Comparison of ENCODE assay signal across 10 mouse cellular contexts in genomic region chr3:129553173-129553572, GRCm38 (mm10). TPM values are rescaled to one million over a fixed set of nuclear protein-coding genes. Genes with fewer than 3 reads are reported as not detected.
DNase-seq lines count a peak whose midpoint lies in the region; ATAC-seq and TF ChIP-seq lines count a peak whose summit lies in the region.
"Had no signal": no experiment of that assay in that cellular context is flagged by ENCODE, and none has a peak within 500 bp of the region (broad histone marks: within the 10 kb centered on the region; RNA-seq: fewer than 3 reads in every experiment).

No protein-coding gene starts in this region.

- H3K9ac ChIP-seq in MEL (ENCODE audit: control insufficient read depth, low read depth, low read length, poor library complexity, severe bottlenecking) = peak overlapping the region; percentile 25; the same call in 1 of the 2 replicates
- no peak overlapping the region for H3K9ac ChIP-seq in liver, embryonic 13.5 days

- peak; percentile 80 for ATAC-seq in liver, embryonic 13.5 days (ENCODE audit: low read depth)
- ATAC-seq: Patski had no signal

- no peaks in the 10 kb centered on the region for H3K27me3 ChIP-seq in MEL (ENCODE audit: control insufficient read depth in 1 of 2, insufficient read depth in 2 of 2, low read length in 2 of 2)
- no peaks in the 10 kb centered on the region for H3K27me3 ChIP-seq in liver, embryonic 13.5 days
- no peaks in the 10 kb centered on the region for H3K27me3 ChIP-seq in spleen, adult 2 months (ENCODE audit: control insufficient read depth, insufficient read depth, low read length)
- H3K27me3 ChIP-seq: Patski had no signal

- H3K9me3 ChIP-seq in MEL (replicated peaks; ENCODE audit: insufficient read depth, low read length) = no peaks in the 10 kb centered on the region
- H3K9me3 ChIP-seq in liver, embryonic 13.5 days (replicated peaks) = no peaks in the 10 kb centered on the region

- 20% methylated on average over 9 of the region's 9 CpGs for WGBS in liver, embryonic 13.5 days (ENCODE audit: insufficient replicate concordance)
- 5% methylated on average over 9 of the region's 9 CpGs for WGBS in spleen, adult 2 months

- peak; percentile 48 to 60 for DNase-seq in B cell, adult 2 months
- DNase-seq in MEL (ENCODE audit: low read depth, low spot score) = peak; percentile 84
- peak; percentile 36 for DNase-seq in liver, embryonic 13.5 days
- DNase-seq in spleen, adult 2 months (ENCODE audit: low read depth in 1 of 2, low spot score in 2 of 2) = peak; percentile 57 to 68
- DNase-seq in layer of hippocampus, adult 18-20 months (ENCODE audit: low spot score in 2 of 2) = no peak
- no peak for DNase-seq in left cerebral cortex, adult 9 months (ENCODE audit: low spot score in 2 of 2)
- no peak for DNase-seq in cerebellum, adult 9-10 months
- DNase-seq in left cerebral cortex, postnatal 36 days (ENCODE audit: low spot score in 2 of 2) = no peak
- DNase-seq: gastrocnemius, postnatal 36 days had no signal

- peaks cover 8 to 9% of the 10 kb centered on the region in 2 experiments; a peak in 3 of 4 replicates for H3K4me1 ChIP-seq in MEL (ENCODE audit: control insufficient read depth in 1 of 2, insufficient read depth in 2 of 2, low read length in 2 of 2)
- peaks cover 60% of the 10 kb centered on the region for H3K4me1 ChIP-seq in liver, embryonic 13.5 days (replicated peaks)
- H3K4me1 ChIP-seq in spleen, adult 2 months (ENCODE audit: control insufficient read depth, insufficient read depth, insufficient read length) = peaks cover 9% of the 10 kb centered on the region; the same call in 1 of the 2 replicates

- peak in 1 of 2 experiments; percentile 44; a peak in 1 of 4 replicates for TF ChIP-seq EP300 in MEL (IDR thresholded peaks at IDR 0.05; ENCODE audit: low read depth in 1 of 2, low read length in 2 of 2)

- H3K4me2 ChIP-seq in liver, embryonic 13.5 days = peak overlapping the region; percentile 34

- H3K36me3 ChIP-seq in MEL (ENCODE audit: control insufficient read depth in 1 of 2, insufficient read depth in 2 of 2, low read length in 2 of 2) = peaks cover 0 to 11% of the 10 kb centered on the region in 2 experiments; a peak in 3 of 4 replicates
- H3K36me3 ChIP-seq in liver, embryonic 13.5 days = peaks cover 3% of the 10 kb centered on the region; the same call in 1 of the 2 replicates
- H3K36me3 ChIP-seq in spleen, adult 2 months (ENCODE audit: control insufficient read depth, insufficient read depth, low read length) = no peaks in the 10 kb centered on the region

- TF ChIP-seq CTCF in MEL (IDR thresholded peaks at IDR 0.05 in 2 of 3, conservative IDR thresholded peaks at IDR 0.05 in 1 of 3; ENCODE audit: control insufficient read depth in 1 of 3, insufficient read depth in 1 of 3, low read depth in 2 of 3, low read length in 3 of 3, poor library complexity in 1 of 3, severe bottlenecking in 1 of 3) = no peak
- no peak for TF ChIP-seq CTCF in spleen, adult 2 months (IDR thresholded peaks at IDR 0.05; ENCODE audit: extremely low read depth, insufficient read depth, insufficient read length, insufficient replicate concordance)

- no peak overlapping the region; a peak in 1 of 4 replicates for H3K4me3 ChIP-seq in MEL (ENCODE audit: control insufficient read depth in 1 of 2, insufficient read depth in 1 of 2, low read depth in 2 of 2, low read length in 2 of 2)
- H3K4me3 ChIP-seq in liver, embryonic 13.5 days (replicated peaks) = no peak overlapping the region
- H3K4me3 ChIP-seq in spleen, adult 2 months (ENCODE audit: extremely low read depth, insufficient read depth, insufficient read length) = peak overlapping the region; percentile 16; the same call in 1 of the 2 replicates

- peak overlapping the region; percentile 35 for H3K27ac ChIP-seq in MEL (ENCODE audit: control insufficient read depth, low read depth, low read length)
- no peak overlapping the region for H3K27ac ChIP-seq in liver, embryonic 13.5 days
- H3K27ac ChIP-seq in spleen, adult 2 months (ENCODE audit: insufficient read depth, low read length) = 0 out of 2 replicates have a peak overlapping the region, but pooled peaks have one; percentile 0

- intact Hi-C loops in left cerebral cortex, postnatal 36 days (cut with DNase I) = no loop called here

- TF ChIP-seq RAD21 in MEL (IDR thresholded peaks at IDR 0.05; ENCODE audit: low read depth, low read length) = no peak

- no peak; a peak in 1 of 4 replicates for TF ChIP-seq POLR2A in MEL (IDR thresholded peaks at IDR 0.05; ENCODE audit: control insufficient read depth in 1 of 2, insufficient read depth in 1 of 2, low read depth in 1 of 2, low read length in 2 of 2, poor library complexity in 1 of 2)
- peak; percentile 59 for TF ChIP-seq POLR2A in spleen, adult 2 months (IDR thresholded peaks at IDR 0.05; ENCODE audit: low read depth, low read length)

- peaks cover 2% of the 10 kb centered on the region; the same call in 1 of the 2 replicates for H3K79me2 ChIP-seq in MEL (ENCODE audit: control insufficient read depth, insufficient read depth, low read length, poor library complexity)

TF ChIP-seq in MEL, 35 proteins besides CTCF, POLR2A, EP300 and RAD21:
- TF ChIP-seq RCOR1 (IDR thresholded peaks at IDR 0.05; ENCODE audit: low read depth, low read length) (0 out of 2 replicates have a peak, but pooled peaks have one; percentile 18), TBP (IDR thresholded peaks at IDR 0.05; ENCODE audit: low read depth, low read length) (0 out of 2 replicates have a peak, but pooled peaks have one; percentile 38), TCF12 (IDR thresholded peaks at IDR 0.05; ENCODE audit: low read depth, low read length) (peak; percentile 45; the same call in 1 of the 2 replicates), ZNF384 (IDR thresholded peaks at IDR 0.05; ENCODE audit: low read depth, low read length) (peak; percentile 80), ZKSCAN1 (IDR thresholded peaks at IDR 0.05; ENCODE audit: low read depth, low read length) (no peak), ETS1 (IDR thresholded peaks at IDR 0.05; ENCODE audit: low read depth, low read length) (peak; percentile 62; the same call in 1 of the 2 replicates), MEF2A (IDR thresholded peaks at IDR 0.05; ENCODE audit: extremely low read depth, insufficient replicate concordance, low read depth, low read length, poor library complexity, severe bottlenecking) (no peak), MYC (IDR thresholded peaks at IDR 0.05; ENCODE audit: low read depth, low read length) (0 out of 2 replicates have a peak, but pooled peaks have one; percentile 43), MAX (IDR thresholded peaks at IDR 0.05; ENCODE audit: low read length) (peak; percentile 57; the same call in 1 of the 2 replicates), BHLHE40 (IDR thresholded peaks at IDR 0.05; ENCODE audit: borderline replicate concordance, low read depth, low read length) (peak; percentile 95), TAL1 (IDR thresholded peaks at IDR 0.05; ENCODE audit: low read length) (no peak), CHD1 (IDR thresholded peaks at IDR 0.05; ENCODE audit: low read depth, low read length) (no peak), HCFC1 (IDR thresholded peaks at IDR 0.05; ENCODE audit: low read depth, low read length) (0 out of 2 replicates have a peak, but pooled peaks have one; percentile 36), JUND (IDR thresholded peaks at IDR 0.05; ENCODE audit: low read depth, low read length) (no peak), SMC3 (IDR thresholded peaks at IDR 0.05; ENCODE audit: low read depth, low read length) (no peak; the same call in 1 of the 2 replicates), UBTF (IDR thresholded peaks at IDR 0.05; ENCODE audit: borderline replicate concordance, insufficient read depth, low read depth, low read length) (0 out of 2 replicates have a peak, but pooled peaks have one; percentile 44), ELF1 (IDR thresholded peaks at IDR 0.05; ENCODE audit: low read depth, low read length) (peak; percentile 64), MAZ (IDR thresholded peaks at IDR 0.05; ENCODE audit: low read depth, low read length) (peak; percentile 56; the same call in 1 of the 2 replicates), MXI1 (IDR thresholded peaks at IDR 0.05; ENCODE audit: low read depth, low read length) (peak; percentile 64; the same call in 1 of the 2 replicates), SIN3A (IDR thresholded peaks at IDR 0.05; ENCODE audit: low read length) (peak; percentile 53; the same call in 1 of the 2 replicates), NRF1 (IDR thresholded peaks at IDR 0.05; ENCODE audit: insufficient read depth, low read depth, low read length, poor library complexity, severe bottlenecking) (no peak), ZC3H11A (IDR thresholded peaks at IDR 0.05; ENCODE audit: low read depth, low read length) (no peak)

RNA-seq across cellular contexts. Expression of gene Elovl6, which starts 21.0 kb away (rescaled TPM):
- total RNA-seq in MEL (2012; rRNA removed) = 13.4 and 15.0 TPM in 2 replicates
- polyA plus RNA-seq in MEL (2012; ENCODE audit: insufficient read depth in 1 of 2, insufficient read length in 2 of 2, low read depth in 1 of 2, low replicate concordance in 2 of 2, missing spikeins in 1 of 2) = 10 to 100 TPM in 1 of 2 experiments, not detected in 1; 17.2 TPM
- 10.4 and 12.3 TPM in 2 replicates for polyA plus RNA-seq in liver, embryonic 13.5 days (2015; fragmentation: Nextera tagmentation; extraction: Ambion mirVana)
- polyA plus RNA-seq in spleen, adult 2 months (2012; rRNA removed) = 3.1 and 5.2 TPM in 2 replicates
- total RNA-seq in layer of hippocampus, adult 18-20 months (2021) = 10 to 100 TPM; 28.6 to 31.9 TPM
- total RNA-seq in left cerebral cortex, postnatal 36 days (2021) = 10 to 100 TPM; 25.7 to 34.1 TPM

Comparison
In these comparisons a context has a peak if more than half of its experiments do, and no peak if none do; other contexts are left out.
1. DNase-seq: peak in B cell, adult 2 months (2 of 2), MEL (single experiment), liver, embryonic 13.5 days (single experiment) and spleen, adult 2 months (2 of 2); none in layer of hippocampus, adult 18-20 months (0 of 2), left cerebral cortex, adult 9 months (0 of 2), cerebellum, adult 9-10 months (single experiment) and left cerebral cortex, postnatal 36 days (0 of 2).